Mouse (Mus musculus): Measurements from ENCODE around the gene Rpl22. TPM values are rescaled to one million over a fixed set of nuclear protein-coding genes. Genes with fewer than 3 reads are reported as not detected.

The Rpl22 gene
- polyA plus RNA-seq, 1 experiment from 2014 or later = 282 TPM

GRCm38 (mm10) chr4:152382528-152383252 is 57.1 kb downstream of the Rpl22 start:
- ATAC-seq (ENCODE audit: low FRiP score) = no peak
- Histone ChIP-seq H3K27me3 (peaks cover 6% of the 10 kb centered on the region), H3K4me2 (replicated peaks) (no peak overlapping the region), H3K36me3 (no peaks in the 10 kb centered on the region), H3K9me3 (replicated peaks) (peaks cover 2% of the 10 kb centered on the region; the same call in 1 of the 2 replicates), H3K27ac (no peak overlapping the region), H3K4me1 (no peaks in the 10 kb centered on the region), H3K4me3 (no peak overlapping the region), H3K9ac (no peak overlapping the region)
- 88% methylated on average over 17 of the region's 17 CpGs for WGBS

Other genes starting within 250 kb of the Rpl22 start
- 0.59 and 0.74 TPM in 2 replicates for gene Tnfrsf25, start 209.8 kb upstream of the Rpl22 start, polyA plus RNA-seq (2016; fragmentation: Nextera tagmentation; extraction: Ambion mirVana)
- gene Espn, start 173.4 kb upstream of the Rpl22 start, polyA plus RNA-seq (2016; fragmentation: Nextera tagmentation; extraction: Ambion mirVana) = 0.82 and 2.3 TPM in 2 replicates
- 2.4 and 2.9 TPM in 2 replicates for gene Hes2, start 166.9 kb upstream of the Rpl22 start, polyA plus RNA-seq (2016; fragmentation: Nextera tagmentation; extraction: Ambion mirVana)
- gene Acot7, start 147.6 kb upstream of the Rpl22 start, polyA plus RNA-seq (2016; fragmentation: Nextera tagmentation; extraction: Ambion mirVana) = 128 and 132 TPM in 2 replicates
- 13.1 and 16.2 TPM in 2 replicates for gene Gpr153, start 51.5 kb upstream of the Rpl22 start, polyA plus RNA-seq (2016; fragmentation: Nextera tagmentation; extraction: Ambion mirVana)
- gene Hes3, start 34.1 kb upstream of the Rpl22 start, polyA plus RNA-seq (2016; fragmentation: Nextera tagmentation; extraction: Ambion mirVana) = 1.2 and 2.1 TPM in 2 replicates
- gene Icmt, start 28.5 kb upstream of the Rpl22 start, polyA plus RNA-seq (2016; fragmentation: Nextera tagmentation; extraction: Ambion mirVana) = 25.3 and 25.6 TPM in 2 replicates
- 2.5 and 3.8 TPM in 2 replicates for gene Rnf207, start 6.7 kb upstream of the Rpl22 start, polyA plus RNA-seq (2016; fragmentation: Nextera tagmentation; extraction: Ambion mirVana)
- gene Chd5, start 12.9 kb downstream of the Rpl22 start, polyA plus RNA-seq (2016; fragmentation: Nextera tagmentation; extraction: Ambion mirVana) = 4.1 and 4.8 TPM in 2 replicates
- gene Nphp4, start 151.0 kb downstream of the Rpl22 start, polyA plus RNA-seq (2016; fragmentation: Nextera tagmentation; extraction: Ambion mirVana) = 7.5 and 8.9 TPM in 2 replicates
- 17.5 and 19.3 TPM in 2 replicates for gene Kcnab2, start 152.1 kb downstream of the Rpl22 start, polyA plus RNA-seq (2016; fragmentation: Nextera tagmentation; extraction: Ambion mirVana)

Measured in hindbrain, embryonic 12.5 days (tissue).